Mouse (Mus musculus) mouse trophoblast stem cell (cell line): ENCODE data around the gene Cdkn2b.

Experiments
- in situ Hi-C, 2 experiments: fragments of 300-500 bp; cut with MseI, MboI; formaldehyde crosslinking; loops; 2 replicates in 1 of 2; 3 replicates in 1 of 2; pipeline ENCODE4 v1.15.1; 2025

Cdkn2b gene

GRCm38 (mm10) chr4:89293516-89293915, 17.3 kb downstream of the Cdkn2b start:
- in situ Hi-C loops, result loop anchor here (25.0 kb wide), 1 partner anchor 131 kb away; no protein-coding TSS in a partner anchor

- in situ Hi-C loops, result loop anchor here (25.0 kb wide), 1 partner anchor 127 kb away; no protein-coding TSS in a partner anchor
Measured at GRCm38 (mm10) chr4:89289028-89289427, 21.8 kb downstream of the Cdkn2b start.

GRCm38 (mm10) chr4:89286566-89286965, 24.3 kb downstream of the Cdkn2b start:
- in situ Hi-C loops, result loop anchor here (25.0 kb wide), 1 partner anchor 124 kb away; no protein-coding TSS in a partner anchor

GRCm38 (mm10) chr4:89285688-89286087, 25.2 kb downstream of the Cdkn2b start:
- in situ Hi-C loops, result loop anchor here (25.0 kb wide), 1 partner anchor 123 kb away; no protein-coding TSS in a partner anchor

- in situ Hi-C loops, result loop anchor here (25.0 kb wide), 1 partner anchor 120 kb away; no protein-coding TSS in a partner anchor
Measured at GRCm38 (mm10) chr4:89282661-89283060, 28.2 kb downstream of the Cdkn2b start.

- in situ Hi-C loops, result loop anchor here (25.0 kb wide), 1 partner anchor 120 kb away; no protein-coding TSS in a partner anchor
Measured at GRCm38 (mm10) chr4:89282036-89282566, 28.7 kb downstream of the Cdkn2b start.

- in situ Hi-C loops, result loop anchor here (25.0 kb wide), 1 partner anchor 119 kb away; no protein-coding TSS in a partner anchor
Measured at GRCm38 (mm10) chr4:89281236-89281635, 29.6 kb downstream of the Cdkn2b start.

- in situ Hi-C loops, result loop anchor here (25.0 kb wide), 1 partner anchor 117 kb away; no protein-coding TSS in a partner anchor
Measured at GRCm38 (mm10) chr4:89279641-89280040, 31.2 kb downstream of the Cdkn2b start.

GRCm38 (mm10) chr4:89277381-89277940, 33.4 kb downstream of the Cdkn2b start:
- in situ Hi-C loops, result loop anchor here (25.0 kb wide), 1 partner anchor 115 kb away; no protein-coding TSS in a partner anchor

GRCm38 (mm10) chr4:89276669-89277219, 34.1 kb downstream of the Cdkn2b start:
- in situ Hi-C loops, result loop anchor here (25.0 kb wide), 1 partner anchor 114 kb away; no protein-coding TSS in a partner anchor

GRCm38 (mm10) chr4:89275811-89276584, 34.8 kb downstream of the Cdkn2b start:
- in situ Hi-C loops, result loop anchor here (25.0 kb wide), 1 partner anchor 114 kb away; no protein-coding TSS in a partner anchor

- in situ Hi-C loops, result loop anchor here (25.0 kb wide), 1 partner anchor 113 kb away; no protein-coding TSS in a partner anchor
Measured at GRCm38 (mm10) chr4:89274829-89275548, 35.9 kb downstream of the Cdkn2b start.

- in situ Hi-C loops, result no loop called here
Measured at GRCm38 (mm10) chr4:89274006-89274405, 36.8 kb downstream of the Cdkn2b start.

GRCm38 (mm10) chr4:89273585-89273984, 37.3 kb downstream of the Cdkn2b start:
- in situ Hi-C loops, result no loop called here

- in situ Hi-C loops, result no loop called here
Measured at GRCm38 (mm10) chr4:89272961-89273540, 37.8 kb downstream of the Cdkn2b start.

- in situ Hi-C loops, result no loop called here
Measured at GRCm38 (mm10) chr4:89272101-89272718, 38.6 kb downstream of the Cdkn2b start.

GRCm38 (mm10) chr4:89257768-89258167, 53.1 kb downstream of the Cdkn2b start:
- in situ Hi-C loops, result no loop called here
